Mouse (Mus musculus) gastrocnemius, postnatal 10 days (tissue): ENCODE measurements around the gene Mucl3. TPM values are rescaled to one million over a fixed set of nuclear protein-coding genes. Genes with fewer than 3 reads are reported as not detected.
A peak's percentile ranks its signal among the peaks of the same experiment; 100 is the strongest.

Source experiments
- DNase-seq: peaks from one replicate; pipeline ENCODE4 v3.0.0; 2021; ENCODE audit warnings: mixed read lengths
- long read RNA-seq, 2 experiments: library from polyadenylated mRNA; stranded (forward); transcript quantifications; one replicate each; pipeline ENCODE4 v2.0.0; 2021
- total RNA-seq, 2 experiments: library from RNA; stranded (reverse); gene quantifications; 2 replicates each; pipeline ENCODE4 v1.2.3; 2021

The Mucl3 gene
- not detected for total RNA-seq
- long read RNA-seq, experiment 1 = 0 reads
- long read RNA-seq, experiment 2 = 0 reads

DNA sequence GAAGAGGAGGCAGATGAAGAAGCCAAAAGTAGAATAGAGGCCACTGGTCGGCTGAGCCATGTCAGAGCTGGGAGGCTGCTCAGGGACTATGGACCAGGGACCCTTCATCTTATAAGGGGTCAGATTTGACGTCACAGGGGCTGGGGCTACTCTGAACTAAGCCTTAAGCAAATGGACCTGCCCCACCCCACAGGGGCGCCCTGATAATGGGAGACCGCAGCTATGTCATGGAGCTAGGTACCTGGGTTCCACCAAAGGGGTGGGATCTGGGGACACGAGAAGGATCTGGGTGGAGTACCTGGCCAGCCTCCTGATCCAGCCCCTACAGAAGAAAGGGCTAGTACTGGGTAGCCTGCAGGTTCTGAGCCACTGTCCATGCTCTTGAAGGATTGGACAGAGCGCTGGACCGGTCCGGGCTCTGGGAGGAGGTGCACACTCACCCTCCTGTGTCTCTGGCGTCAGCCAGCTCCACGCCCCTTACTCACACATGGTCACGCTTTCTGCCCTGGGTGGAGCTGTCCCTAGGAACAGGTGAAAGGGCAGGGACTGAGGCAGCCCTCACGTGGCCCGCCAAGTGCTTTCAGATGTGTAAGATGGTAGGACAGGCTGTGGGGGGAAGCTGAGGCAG, at the start of gene Mucl3:
TSS of gene Mucl3 (minus strand) at position 87 of the 628 bp plus-strand sequence.
- no peak for DNase-seq

DNA sequence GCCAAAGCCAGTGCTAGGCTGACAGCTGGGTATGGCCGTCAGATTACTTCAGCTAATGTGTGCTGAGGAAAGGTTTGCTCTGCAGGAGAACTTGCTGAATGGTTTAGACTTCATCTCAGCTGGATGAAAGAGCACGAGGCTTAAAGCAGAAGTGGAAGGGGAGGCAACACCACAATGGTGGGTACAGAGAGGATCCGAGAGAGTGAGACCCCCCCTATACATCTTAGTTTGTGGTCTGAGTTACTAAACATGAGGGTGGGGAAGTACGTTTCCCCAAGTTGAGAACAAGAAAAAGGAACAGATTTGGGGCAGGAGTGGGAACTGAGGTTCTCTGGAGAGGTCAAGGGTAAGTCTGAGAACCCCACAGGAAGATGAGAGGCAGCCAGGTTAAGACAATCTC, 48.9 kb upstream of the Mucl3 start:
- DNase-seq = no peak

GRCm38 (mm10) chr17:35691811-35692210, 48.3 kb upstream of the Mucl3 start:
- DNase-seq = no peak

GRCm38 (mm10) chr17:35689936-35690645, 46.6 kb upstream of the Mucl3 start:
- DNase-seq = no peak

- DNase-seq = no peak
Observed at GRCm38 (mm10) chr17:35688347-35689175, 45.1 kb upstream of the Mucl3 start.

- no peak for DNase-seq
Observed at GRCm38 (mm10) chr17:35685061-35685460, 41.6 kb upstream of the Mucl3 start.

- no peak for DNase-seq
Observed at GRCm38 (mm10) chr17:35681986-35682385, 38.5 kb upstream of the Mucl3 start.

GRCm38 (mm10) chr17:35680591-35680990, 37.1 kb upstream of the Mucl3 start:
- no peak for DNase-seq

GRCm38 (mm10) chr17:35673416-35674035, 30.0 kb upstream of the Mucl3 start, which contains the start of gene Gtf2h4:
TSS of gene Gtf2h4 (minus strand) at chr17:35673739.
- DNase-seq = peak; percentile 75

- DNase-seq = no peak
Observed at GRCm38 (mm10) chr17:35672527-35672926, 29.0 kb upstream of the Mucl3 start.

GRCm38 (mm10) chr17:35671846-35672245, 28.4 kb upstream of the Mucl3 start:
- no peak for DNase-seq

GRCm38 (mm10) chr17:35669731-35670130, 26.2 kb upstream of the Mucl3 start:
- DNase-seq = no peak

DNA sequence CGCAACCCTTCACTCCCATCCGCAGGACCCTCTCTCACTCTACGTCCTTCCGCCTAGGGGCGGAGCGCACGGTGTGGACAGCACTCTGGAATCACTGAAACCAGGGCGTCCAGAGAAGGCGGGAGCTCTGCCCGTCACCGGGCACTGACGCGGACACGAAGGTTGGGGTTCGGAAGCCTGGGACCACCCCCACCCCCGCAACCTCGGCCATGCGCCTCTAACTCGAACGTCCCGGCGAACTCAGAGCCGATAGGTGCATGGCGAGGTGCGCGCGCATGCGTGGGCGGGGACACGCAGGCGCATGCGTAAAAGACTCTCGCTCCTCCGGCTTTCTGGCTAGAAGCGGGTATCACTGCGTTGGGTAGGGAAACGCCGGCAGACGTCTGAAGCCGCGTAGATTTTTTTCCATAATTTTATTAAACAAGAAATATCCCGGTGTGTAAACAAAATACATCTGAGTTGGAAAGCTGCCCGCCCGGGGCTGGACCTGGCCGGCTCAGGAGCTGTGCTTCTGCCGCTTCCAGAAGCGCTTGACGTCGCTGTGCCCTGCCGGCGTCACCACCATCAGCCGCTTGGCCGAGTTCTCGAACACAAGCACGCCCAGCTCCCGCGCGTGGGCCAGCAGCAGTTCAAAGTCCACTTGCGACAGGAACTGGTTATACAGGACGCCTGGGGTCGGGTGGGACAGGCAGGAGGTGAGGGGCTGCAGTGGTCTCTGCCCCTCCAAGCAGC, 24.0 kb upstream of the Mucl3 start, which contains the start of gene Vars2:
TSS of gene Vars2 (minus strand) at position 259 of the 732 bp plus-strand sequence.
- DNase-seq = peak; percentile 97

DNA sequence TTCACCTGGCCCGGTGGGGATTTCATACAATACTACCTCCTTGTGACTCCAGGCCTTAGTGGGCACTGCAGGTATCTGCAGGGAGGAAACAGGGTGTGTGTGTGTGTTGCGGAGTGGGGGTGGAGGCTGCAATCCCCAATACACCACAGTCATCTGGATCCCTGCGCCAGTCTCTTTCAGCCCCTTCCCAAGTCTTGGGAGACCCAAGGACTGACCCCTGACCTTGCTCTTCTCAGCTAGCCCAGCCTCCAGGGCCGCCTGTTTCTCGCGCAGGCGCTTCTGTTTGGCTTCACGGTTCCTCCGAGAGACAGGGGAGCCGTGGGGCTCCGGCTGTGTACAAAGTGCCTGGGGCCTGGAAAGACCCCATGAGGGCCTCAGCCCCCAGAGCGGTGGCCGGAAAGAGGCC, 23.4 kb upstream of the Mucl3 start:
- DNase-seq = peak; percentile 36

DNA sequence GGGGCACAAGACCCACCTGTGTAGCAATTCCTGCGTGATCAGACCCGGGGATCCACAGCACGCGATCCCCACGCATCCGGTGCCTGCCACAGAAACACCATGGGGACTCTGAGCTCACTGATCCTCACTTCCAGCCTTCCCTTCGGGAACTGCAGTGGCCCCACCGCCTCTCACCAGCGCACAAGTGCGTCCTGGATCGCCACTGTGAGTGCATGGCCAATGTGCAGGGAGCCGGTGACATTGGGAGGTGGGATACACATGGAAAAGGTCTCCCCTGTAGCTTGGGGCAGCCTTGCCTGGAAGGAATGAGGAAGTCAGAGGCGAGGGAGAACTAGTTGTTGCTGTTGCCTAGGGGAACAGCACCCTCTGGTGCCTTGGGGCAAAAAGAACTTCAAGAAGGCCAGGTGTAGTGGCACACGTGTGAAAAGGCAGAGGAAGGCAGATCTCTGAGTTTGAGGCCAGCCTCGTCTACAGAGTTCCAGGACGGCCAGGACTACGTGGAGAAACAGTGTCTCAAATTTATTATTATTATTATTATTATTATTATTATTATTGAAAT, 22.5 kb upstream of the Mucl3 start:
- DNase-seq = no peak

DNA sequence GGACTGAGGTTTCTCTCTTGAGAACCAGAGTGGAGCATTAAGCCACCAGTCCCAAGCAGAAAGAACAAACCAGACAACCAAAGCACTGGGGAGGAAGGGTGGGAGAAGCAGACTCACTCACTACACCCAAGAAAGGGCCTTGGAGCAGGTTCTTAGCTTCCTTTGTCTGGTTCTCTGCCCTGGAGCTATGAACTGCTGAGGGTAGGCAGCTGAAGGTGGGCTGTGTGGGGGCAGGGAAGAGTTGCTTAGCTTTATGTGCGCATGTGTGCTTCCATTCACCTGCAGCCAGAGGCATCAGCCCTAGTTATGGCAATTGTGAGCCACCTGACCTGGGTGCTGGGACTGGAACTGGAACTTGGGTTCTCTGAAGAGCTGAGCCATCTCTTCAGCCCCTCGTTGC, 9.6 kb upstream of the Mucl3 start:
- DNase-seq = no peak

DNA sequence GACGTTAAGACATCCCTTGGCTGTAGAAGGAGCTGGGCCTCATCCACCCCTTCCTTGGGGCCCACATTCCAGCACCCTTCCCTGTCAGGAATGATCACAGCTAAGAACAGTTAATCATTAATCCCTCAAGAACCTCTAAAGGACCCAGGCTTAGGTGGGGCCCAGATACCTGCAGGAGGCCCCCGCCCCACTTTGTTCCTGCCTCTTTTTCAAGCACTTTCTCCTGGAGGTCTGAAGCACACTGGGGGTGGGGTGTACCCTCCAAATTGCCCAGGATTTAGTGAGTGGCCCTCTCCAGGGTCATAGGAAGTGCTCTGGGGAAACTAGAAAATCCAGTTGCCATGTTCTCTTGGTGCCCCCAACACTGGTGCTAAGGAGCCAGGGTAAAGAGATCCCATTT, 5.9 kb upstream of the Mucl3 start:
- no peak for DNase-seq

DNA sequence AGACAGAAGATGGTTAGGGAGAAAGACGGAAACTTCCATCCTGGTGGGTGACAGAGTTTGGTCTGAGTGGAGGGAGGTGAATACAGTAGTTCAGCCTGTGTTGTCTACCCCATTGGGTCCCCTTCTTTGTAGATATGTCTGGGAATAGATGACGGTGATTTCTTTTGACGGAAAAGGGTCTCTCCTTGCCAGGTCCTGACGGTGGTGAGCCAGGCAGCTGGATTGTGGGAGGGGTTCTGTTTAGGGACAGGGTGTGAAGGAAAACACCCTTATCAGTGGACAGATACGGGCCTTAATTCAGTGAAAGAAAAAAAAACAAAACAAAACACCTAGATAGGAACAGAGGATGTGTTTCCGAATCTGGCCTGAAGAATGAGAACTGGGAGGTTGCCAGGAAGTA, 4.1 kb downstream of the Mucl3 start:
- DNase-seq = no peak

- peak; percentile 49 for DNase-seq
Observed at GRCm38 (mm10) chr17:35638475-35639190, 4.9 kb downstream of the Mucl3 start.

DNA sequence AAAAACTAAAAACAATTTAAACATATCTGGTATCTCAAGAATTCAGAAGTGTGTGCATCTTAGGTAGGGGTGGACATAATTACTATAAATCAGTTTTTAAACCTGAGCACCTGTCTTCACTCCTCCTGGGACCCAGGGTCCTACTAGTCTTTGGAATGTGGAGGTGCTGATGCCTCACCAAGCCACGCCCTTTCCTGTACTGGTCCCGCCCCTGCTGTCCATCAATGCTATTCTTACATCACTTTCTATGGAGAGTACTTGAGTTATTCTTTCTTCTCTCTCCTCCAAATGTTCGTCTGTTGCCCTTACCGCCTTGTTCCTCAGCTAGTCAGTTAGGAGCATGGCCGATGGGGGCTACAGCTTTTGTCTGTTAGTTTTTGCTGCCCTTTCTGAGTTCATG, 7.1 kb downstream of the Mucl3 start:
- no peak for DNase-seq

DNA sequence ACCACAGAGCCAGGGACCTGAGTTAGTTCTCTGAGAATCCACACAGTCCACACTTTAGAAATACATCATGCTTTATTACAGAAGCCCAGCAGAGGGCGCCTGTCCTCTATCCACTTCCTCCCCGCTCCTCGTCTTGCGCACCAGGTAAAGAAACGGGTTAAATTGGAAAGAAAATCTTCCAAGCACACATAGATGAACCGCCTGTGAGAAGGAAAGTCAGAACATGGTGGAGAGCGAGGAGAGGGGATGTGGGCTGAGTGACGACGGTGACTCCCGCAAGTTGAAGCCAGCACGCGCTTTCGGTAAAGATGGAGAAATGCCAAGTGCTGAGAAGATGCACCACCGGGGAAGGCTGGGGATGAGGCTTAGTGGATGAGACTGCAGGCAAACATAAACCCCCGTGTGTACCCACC, 7.8 kb downstream of the Mucl3 start:
- peak; percentile 67 for DNase-seq
